Mouse (Mus musculus) ES-E14 (cell line): ENCODE results near the gene Pnpla7.

Experiments
- CHD2 ChIP-seq: IDR thresholded peaks from 2 replicates; pipeline ENCODE4 v1.6.1; 2014; ENCODE audit warnings: mild to moderate bottlenecking, low read depth, low read length, inconsistent platforms
- HCFC1 ChIP-seq: IDR thresholded peaks from 2 replicates; pipeline ENCODE4 v1.6.1; 2012; ENCODE audit warnings: low read length, inconsistent platforms, borderline replicate concordance; ENCODE audit not compliant: insufficient read depth
- ZC3H11A ChIP-seq: IDR thresholded peaks from 2 replicates; pipeline ENCODE4 v1.6.1; 2012; ENCODE audit warnings: low read depth, mild to moderate bottlenecking, inconsistent platforms, low read length, borderline replicate concordance
- ZNF384 ChIP-seq: IDR thresholded peaks from 2 replicates; pipeline ENCODE4 v1.6.1; 2012; ENCODE audit warnings: low read depth, low read length, inconsistent platforms

GRCm38 (mm10) chr2:24975704-24976297, at the start of gene Pnpla7:
- TF ChIP-seq ZNF384 (no peak), CHD2 (no peak), HCFC1 (no peak), ZC3H11A (no peak)
